Mouse (Mus musculus): Measurements from ENCODE around the gene Xlr4a. TPM values are rescaled to one million over a fixed set of nuclear protein-coding genes. Genes with fewer than 3 reads are reported as not detected.

The Xlr4a gene
- polyA plus RNA-seq, 1 experiment from 2014 or later = 0.43 TPM

DNA sequence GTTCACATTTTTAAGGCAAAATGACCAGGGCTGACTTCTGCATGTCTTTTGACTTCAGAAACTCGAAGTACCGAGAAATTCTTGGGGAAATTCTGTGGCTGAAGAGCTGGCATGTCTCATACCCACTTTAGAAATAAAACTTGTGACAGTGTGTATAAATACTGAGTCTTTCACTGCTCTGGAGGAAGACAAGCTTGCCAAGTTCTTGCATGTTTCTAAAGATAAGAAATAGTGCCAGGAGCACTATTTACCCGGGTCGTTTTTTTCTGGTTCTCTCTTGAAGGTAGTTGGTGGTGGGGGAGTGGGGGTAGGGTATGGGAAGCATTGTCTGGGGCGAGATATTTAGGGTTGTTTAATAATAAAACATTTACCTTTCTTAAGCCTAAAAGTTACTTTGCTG lies 20.0 kb downstream of the Xlr4a start:
- H3K36me3 ChIP-seq (ENCODE audit: control insufficient read depth, insufficient read depth, low read length) = no peaks in the 10 kb centered on the region
- H3K4me2 ChIP-seq (replicated peaks; ENCODE audit: low read depth, low read length) = no peak overlapping the region
- H3K9me3 ChIP-seq (ENCODE audit: control insufficient read depth, low read length) = no peaks in the 10 kb centered on the region
- no peaks in the 10 kb centered on the region for H3K27me3 ChIP-seq (ENCODE audit: control insufficient read depth, insufficient read depth, low read length)
- DNase-seq (ENCODE audit: low spot score) (no peak), ATAC-seq (ENCODE audit: low FRiP score) (no peak)
- H3K9ac ChIP-seq (ENCODE audit: low read depth, low read length) = no peak overlapping the region
- H3K4me3 ChIP-seq (ENCODE audit: low read depth, low read length) = no peak overlapping the region
- no peaks in the 10 kb centered on the region for H3K4me1 ChIP-seq (replicated peaks; ENCODE audit: control insufficient read depth, insufficient read depth, low read length)
- 58% methylated on average over 5 of the region's 5 CpGs for WGBS
- H3K27ac ChIP-seq (ENCODE audit: low read depth, low read length) = no peak overlapping the region

DNA sequence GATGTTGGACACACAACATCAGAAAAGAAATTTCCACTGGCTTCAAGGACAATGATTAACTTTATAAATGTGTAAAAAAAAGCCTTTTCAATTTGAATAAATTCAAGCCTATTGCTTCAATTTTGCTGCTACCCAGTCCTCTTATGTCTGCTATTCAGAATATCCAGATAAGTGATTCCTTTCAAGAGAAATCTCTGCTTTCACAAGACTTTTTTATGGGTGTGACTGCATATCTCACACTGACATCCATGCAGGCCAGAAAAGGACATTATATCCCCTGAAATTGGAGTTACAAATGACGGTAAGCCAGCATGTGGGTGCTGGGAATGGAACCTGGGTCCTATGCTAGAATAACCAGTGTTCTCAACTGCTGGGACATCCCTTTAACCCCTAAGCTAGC lies 20.8 kb downstream of the Xlr4a start:
- Histone ChIP-seq H3K4me2 (replicated peaks; ENCODE audit: low read depth, low read length) (no peak overlapping the region), H3K27me3 (ENCODE audit: control insufficient read depth, insufficient read depth, low read length) (no peaks in the 10 kb centered on the region), H3K4me1 (replicated peaks; ENCODE audit: control insufficient read depth, insufficient read depth, low read length) (no peaks in the 10 kb centered on the region), H3K9ac (ENCODE audit: low read depth, low read length) (no peak overlapping the region), H3K36me3 (ENCODE audit: control insufficient read depth, insufficient read depth, low read length) (no peaks in the 10 kb centered on the region), H3K27ac (ENCODE audit: low read depth, low read length) (no peak overlapping the region), H3K9me3 (ENCODE audit: control insufficient read depth, low read length) (no peaks in the 10 kb centered on the region), H3K4me3 (ENCODE audit: low read depth, low read length) (no peak overlapping the region)
- WGBS = 84% methylated on average over 1 of the region's 1 CpGs
- no peak for ATAC-seq (ENCODE audit: low FRiP score)
- DNase-seq (ENCODE audit: low spot score) = no peak

GRCm38 (mm10) chrX:73053860-73054563 lies 28.3 kb downstream of the Xlr4a start:
- DNase-seq (ENCODE audit: low spot score) = peak; percentile 95
- Histone ChIP-seq H3K9ac (ENCODE audit: low read depth, low read length) (no peak overlapping the region), H3K27me3 (ENCODE audit: control insufficient read depth, insufficient read depth, low read length) (no peaks in the 10 kb centered on the region), H3K27ac (ENCODE audit: low read depth, low read length) (no peak overlapping the region), H3K4me1 (replicated peaks; ENCODE audit: control insufficient read depth, insufficient read depth, low read length) (no peaks in the 10 kb centered on the region), H3K9me3 (ENCODE audit: control insufficient read depth, low read length) (no peaks in the 10 kb centered on the region), H3K36me3 (ENCODE audit: control insufficient read depth, insufficient read depth, low read length) (no peaks in the 10 kb centered on the region), H3K4me2 (replicated peaks; ENCODE audit: low read depth, low read length) (no peak overlapping the region), H3K4me3 (ENCODE audit: low read depth, low read length) (no peak overlapping the region)
- 15% methylated on average over 14 of the region's 14 CpGs for WGBS
- ATAC-seq (ENCODE audit: low FRiP score) = peak; percentile 97

DNA sequence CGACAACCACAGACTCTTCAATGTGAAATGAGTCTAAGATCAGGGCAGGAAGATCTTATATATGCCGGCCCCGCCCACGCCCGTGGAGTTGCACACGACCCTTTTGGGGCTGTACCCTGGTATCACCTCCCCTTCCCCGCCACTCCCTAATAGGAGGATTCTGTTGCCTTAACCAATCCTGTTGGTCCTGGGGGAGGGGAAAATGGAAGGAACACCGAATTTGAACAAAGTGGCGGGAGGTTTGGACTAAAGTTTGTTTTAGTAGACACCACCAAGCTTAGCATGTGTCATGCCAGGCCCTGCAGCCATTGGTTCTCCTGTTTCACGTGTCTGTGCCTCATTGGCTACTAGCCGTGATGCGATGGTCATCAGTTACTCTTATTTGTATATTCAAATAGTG lies 42.6 kb downstream of the Xlr4a start:
- H3K9me3 ChIP-seq (ENCODE audit: control insufficient read depth, low read length) = no peaks in the 10 kb centered on the region
- ATAC-seq (ENCODE audit: low FRiP score) (no peak), DNase-seq (ENCODE audit: low spot score) (no peak)
- no peak overlapping the region for H3K4me2 ChIP-seq (replicated peaks; ENCODE audit: low read depth, low read length)
- no peak overlapping the region for H3K27ac ChIP-seq (ENCODE audit: low read depth, low read length)
- H3K36me3 ChIP-seq (ENCODE audit: control insufficient read depth, insufficient read depth, low read length) = no peaks in the 10 kb centered on the region
- no peaks in the 10 kb centered on the region for H3K27me3 ChIP-seq (ENCODE audit: control insufficient read depth, insufficient read depth, low read length)
- 80% methylated on average over 12 of the region's 12 CpGs for WGBS
- H3K4me1 ChIP-seq (replicated peaks; ENCODE audit: control insufficient read depth, insufficient read depth, low read length) = no peaks in the 10 kb centered on the region
- no peak overlapping the region for H3K4me3 ChIP-seq (ENCODE audit: low read depth, low read length)
- H3K9ac ChIP-seq (ENCODE audit: low read depth, low read length) = no peak overlapping the region

DNA sequence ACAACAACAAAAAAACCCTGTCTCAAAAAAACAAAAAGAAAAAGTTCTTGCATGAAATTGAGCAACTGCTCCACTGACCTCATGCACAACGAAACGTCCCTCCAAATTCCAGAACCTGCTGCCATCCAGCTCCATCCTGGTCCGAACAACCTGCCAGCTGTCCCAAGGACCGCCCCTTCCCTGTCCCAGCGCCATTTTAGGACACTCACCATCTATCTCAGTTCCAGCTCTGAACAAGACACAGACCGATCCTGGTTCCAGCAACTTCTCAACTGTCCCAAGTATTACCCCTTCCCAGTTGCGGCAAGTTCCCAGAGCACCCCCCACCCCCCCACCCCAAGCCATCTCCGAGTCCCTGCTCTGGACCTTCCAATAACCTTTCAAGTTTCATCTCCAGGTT lies 43.4 kb downstream of the Xlr4a start:
- Histone ChIP-seq H3K9ac (ENCODE audit: low read depth, low read length) (no peak overlapping the region), H3K4me2 (replicated peaks; ENCODE audit: low read depth, low read length) (no peak overlapping the region), H3K9me3 (ENCODE audit: control insufficient read depth, low read length) (no peaks in the 10 kb centered on the region), H3K4me1 (replicated peaks; ENCODE audit: control insufficient read depth, insufficient read depth, low read length) (no peaks in the 10 kb centered on the region), H3K4me3 (ENCODE audit: low read depth, low read length) (no peak overlapping the region), H3K27ac (ENCODE audit: low read depth, low read length) (no peak overlapping the region), H3K27me3 (ENCODE audit: control insufficient read depth, insufficient read depth, low read length) (no peaks in the 10 kb centered on the region), H3K36me3 (ENCODE audit: control insufficient read depth, insufficient read depth, low read length) (no peaks in the 10 kb centered on the region)
- ATAC-seq (ENCODE audit: low FRiP score) (no peak), DNase-seq (ENCODE audit: low spot score) (no peak)
- WGBS = 77% methylated on average over 8 of the region's 8 CpGs

DNA sequence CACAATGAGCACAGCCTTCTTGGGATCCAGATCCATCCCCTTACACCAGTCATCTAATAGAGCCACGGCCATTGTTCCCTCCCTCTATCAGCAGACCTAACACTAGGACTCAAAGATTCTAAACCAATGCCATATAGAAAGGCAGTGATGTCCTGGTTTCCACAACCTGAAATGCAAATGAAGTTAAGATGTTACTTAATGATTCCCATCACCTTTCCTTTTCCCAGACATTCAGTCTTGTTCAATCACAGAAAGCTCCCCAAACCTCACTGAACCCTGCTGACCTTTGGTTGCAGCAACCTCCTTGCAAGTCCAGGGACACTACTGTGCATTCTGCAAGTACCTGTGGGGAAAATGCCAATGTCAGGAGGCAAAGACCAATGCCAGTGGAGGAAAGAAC lies 45.3 kb downstream of the Xlr4a start, which contains the start of gene Pnma5:
Gene Pnma5 (minus strand): TSS at position 101 of the 400 bp plus-strand sequence.
- Histone ChIP-seq H3K27me3 (ENCODE audit: control insufficient read depth, insufficient read depth, low read length) (no peaks in the 10 kb centered on the region), H3K4me3 (ENCODE audit: low read depth, low read length) (no peak within 1 kb of the TSS), H3K36me3 (ENCODE audit: control insufficient read depth, insufficient read depth, low read length) (no peaks in the 10 kb centered on the region), H3K4me2 (replicated peaks; ENCODE audit: low read depth, low read length) (no peak within 1 kb of the TSS), H3K9ac (ENCODE audit: low read depth, low read length) (no peak within 1 kb of the TSS), H3K4me1 (replicated peaks; ENCODE audit: control insufficient read depth, insufficient read depth, low read length) (no peaks in the 10 kb centered on the region), H3K9me3 (ENCODE audit: control insufficient read depth, low read length) (no peaks in the 10 kb centered on the region), H3K27ac (ENCODE audit: low read depth, low read length) (no peak within 1 kb of the TSS)
- no peak for DNase-seq (ENCODE audit: low spot score)
- 75% methylated on average over 1 of the region's 1 CpGs for WGBS
- ATAC-seq (ENCODE audit: low FRiP score) = no peak

Other genes starting within 250 kb of the Xlr4a start
- gene Cetn2, start 164.1 kb downstream of the Xlr4a start, polyA plus RNA-seq (2014; fragmentation: Nextera tagmentation; extraction: Ambion mirVana) = 123 and 127 TPM in 2 replicates
- gene Nsdhl, start 163.9 kb downstream of the Xlr4a start, polyA plus RNA-seq (2014; fragmentation: Nextera tagmentation; extraction: Ambion mirVana) = 51.6 and 55.0 TPM in 2 replicates
- 5.8 and 6.1 TPM in 2 replicates for gene Zfp185, start 95.1 kb downstream of the Xlr4a start, polyA plus RNA-seq (2014; fragmentation: Nextera tagmentation; extraction: Ambion mirVana)
- not detected in 2 replicates for gene Pnma5, start 45.4 kb downstream of the Xlr4a start, polyA plus RNA-seq (2014; fragmentation: Nextera tagmentation; extraction: Ambion mirVana)
- gene Pnma3, start 17.7 kb downstream of the Xlr4a start, polyA plus RNA-seq (2014; fragmentation: Nextera tagmentation; extraction: Ambion mirVana) = 0.27 and 0.90 TPM in 2 replicates
- 4.5 and 6.0 TPM in 2 replicates for gene Xlr3a, start 14.6 kb upstream of the Xlr4a start, polyA plus RNA-seq (2014; fragmentation: Nextera tagmentation; extraction: Ambion mirVana)
- gene Gm14685, start 34.6 kb upstream of the Xlr4a start, polyA plus RNA-seq (2014; fragmentation: Nextera tagmentation; extraction: Ambion mirVana) = not detected in 2 replicates
- not detected in 2 replicates for gene Xlr5b, start 66.3 kb upstream of the Xlr4a start, polyA plus RNA-seq (2014; fragmentation: Nextera tagmentation; extraction: Ambion mirVana)
- gene DXBay18, start 67.0 kb upstream of the Xlr4a start, polyA plus RNA-seq (2014; fragmentation: Nextera tagmentation; extraction: Ambion mirVana) = 0.11 TPM in 1 of 2 replicates, not detected in the other
- not detected in 2 replicates for gene Spin2d, start 94.5 kb upstream of the Xlr4a start, polyA plus RNA-seq (2014; fragmentation: Nextera tagmentation; extraction: Ambion mirVana)
- 19.0 and 20.5 TPM in 2 replicates for gene Xlr3b, start 109.7 kb upstream of the Xlr4a start, polyA plus RNA-seq (2014; fragmentation: Nextera tagmentation; extraction: Ambion mirVana)
- gene Xlr4b, start 131.9 kb upstream of the Xlr4a start, polyA plus RNA-seq (2014; fragmentation: Nextera tagmentation; extraction: Ambion mirVana) = 0.35 and 0.49 TPM in 2 replicates
- gene F8a, start 145.8 kb upstream of the Xlr4a start, polyA plus RNA-seq (2014; fragmentation: Nextera tagmentation; extraction: Ambion mirVana) = 16.4 and 17.6 TPM in 2 replicates
- gene Xlr4c, start 160.7 kb upstream of the Xlr4a start, polyA plus RNA-seq (2014; fragmentation: Nextera tagmentation; extraction: Ambion mirVana) = not detected in 2 replicates
- gene Xlr3c, start 182.9 kb upstream of the Xlr4a start, polyA plus RNA-seq (2014; fragmentation: Nextera tagmentation; extraction: Ambion mirVana) = 0.37 and 0.75 TPM in 2 replicates
- gene Xlr5a, start 210.5 kb upstream of the Xlr4a start, polyA plus RNA-seq (2014; fragmentation: Nextera tagmentation; extraction: Ambion mirVana) = not detected in 2 replicates
- gene Xlr5c, start 210.5 kb upstream of the Xlr4a start, polyA plus RNA-seq (2014; fragmentation: Nextera tagmentation; extraction: Ambion mirVana) = not detected in 2 replicates